Mouse (Mus musculus) spleen, adult 12 weeks (tissue): ENCODE measurements around the gene Gm45837.

Experiments used
- DNase-seq: peaks from one replicate; pipeline ENCODE4 v3.0.0; 2022; ENCODE audit warnings: low spot score

The Gm45837 gene

GRCm38 (mm10) chr7:101501675-101502074 is 91.0 kb downstream of the Gm45837 start:
- DNase-seq: no peak

GRCm38 (mm10) chr7:101503351-101503750 is 92.7 kb downstream of the Gm45837 start:
- DNase-seq: peak; percentile 25

GRCm38 (mm10) chr7:101503803-101504202 is 93.1 kb downstream of the Gm45837 start:
- no peak for DNase-seq

GRCm38 (mm10) chr7:101504507-101504906 is 93.8 kb downstream of the Gm45837 start:
- no peak for DNase-seq

GRCm38 (mm10) chr7:101509212-101509611 is 98.5 kb downstream of the Gm45837 start:
- no peak for DNase-seq

GRCm38 (mm10) chr7:101513655-101514054 is 103.0 kb downstream of the Gm45837 start:
- DNase-seq: no peak

GRCm38 (mm10) chr7:101514768-101515167 is 104.1 kb downstream of the Gm45837 start:
- no peak for DNase-seq

GRCm38 (mm10) chr7:101515295-101515694 is 104.6 kb downstream of the Gm45837 start:
- DNase-seq: no peak

GRCm38 (mm10) chr7:101516460-101516859 is 105.8 kb downstream of the Gm45837 start:
- DNase-seq: no peak

GRCm38 (mm10) chr7:101521696-101522095 is 111.0 kb downstream of the Gm45837 start:
- DNase-seq: no peak

- no peak for DNase-seq
These were observed 112.5 kb downstream of the Gm45837 start for GRCm38 (mm10) chr7:101523205-101523604.

GRCm38 (mm10) chr7:101526484-101526883 is 115.8 kb downstream of the Gm45837 start:
- no peak for DNase-seq

- no peak for DNase-seq
These were observed 123.7 kb downstream of the Gm45837 start for GRCm38 (mm10) chr7:101534428-101534827.

- DNase-seq: no peak
These were observed 124.4 kb downstream of the Gm45837 start for GRCm38 (mm10) chr7:101535102-101535501.

- no peak for DNase-seq
These were observed 124.8 kb downstream of the Gm45837 start for GRCm38 (mm10) chr7:101535517-101535916.

- no peak for DNase-seq
These were observed 126.9 kb downstream of the Gm45837 start for GRCm38 (mm10) chr7:101537541-101537940.

- no peak for DNase-seq
These were observed 127.7 kb downstream of the Gm45837 start for GRCm38 (mm10) chr7:101538141-101538933.

- DNase-seq: no peak
These were observed 129.1 kb downstream of the Gm45837 start for GRCm38 (mm10) chr7:101539774-101540173.

GRCm38 (mm10) chr7:101540684-101541083 is 130.0 kb downstream of the Gm45837 start:
- DNase-seq: no peak

GRCm38 (mm10) chr7:101541132-101541531 is 130.4 kb downstream of the Gm45837 start:
- no peak for DNase-seq

- no peak for DNase-seq
These were observed 131.0 kb downstream of the Gm45837 start for GRCm38 (mm10) chr7:101541734-101542133.

- no peak for DNase-seq
These were observed 137.0 kb downstream of the Gm45837 start for GRCm38 (mm10) chr7:101547651-101548050.

GRCm38 (mm10) chr7:101549266-101549665 is 138.6 kb downstream of the Gm45837 start:
- DNase-seq: no peak
